Mouse (Mus musculus) olfactory bulb, adult 2 months (tissue): ENCODE results near the gene Plxnc1.

Experiments used
- CTCF ChIP-seq: fragments of 200-500 bp; IDR thresholded peaks from 2 replicates; pipeline ENCODE4 v1.5.1; 2012; ENCODE audit warnings: low read depth, mild to moderate bottlenecking, low read length, moderate library complexity; ENCODE audit not compliant: insufficient read depth
- POLR2A ChIP-seq: fragments of 200-500 bp; IDR thresholded peaks from 2 replicates; pipeline ENCODE4 v1.6.1; 2012; ENCODE audit warnings: mild to moderate bottlenecking, low read depth, low read length, moderate library complexity; ENCODE audit not compliant: insufficient read depth

GRCm38 (mm10) chr10:94992127-94992526, 47.5 kb upstream of the Plxnc1 start:
- peak; percentile 81 for TF ChIP-seq CTCF
- no peak for TF ChIP-seq POLR2A
